Mouse (Mus musculus) left cerebral cortex, postnatal 10 days (tissue): Measurements from ENCODE around the gene Ppp1r13l. TPM values are rescaled to one million over a fixed set of nuclear protein-coding genes. Genes with fewer than 3 reads are reported as not detected.

Experiments used
- DNase-seq, 2 experiments: peaks; one replicate each; pipeline ENCODE4 v3.0.0; 2021 to 2022; ENCODE audit warnings: low spot score in 2 of 2, mixed read lengths in 1 of 2; ENCODE audit errors: extremely low spot score in 1 of 2
- intact Hi-C: fragments of 180-260 bp; cut with DNase I; formaldehyde crosslinking; loops from one replicate; pipeline ENCODE4 v1.15.1; 2025
- total RNA-seq, 2 experiments: library from RNA; stranded (reverse); gene quantifications; 2 replicates each; pipeline ENCODE4 v1.2.3; 2021

Gene Ppp1r13l
- total RNA-seq, result 1 to 10 TPM; 5.3 to 7.2 TPM

DNA sequence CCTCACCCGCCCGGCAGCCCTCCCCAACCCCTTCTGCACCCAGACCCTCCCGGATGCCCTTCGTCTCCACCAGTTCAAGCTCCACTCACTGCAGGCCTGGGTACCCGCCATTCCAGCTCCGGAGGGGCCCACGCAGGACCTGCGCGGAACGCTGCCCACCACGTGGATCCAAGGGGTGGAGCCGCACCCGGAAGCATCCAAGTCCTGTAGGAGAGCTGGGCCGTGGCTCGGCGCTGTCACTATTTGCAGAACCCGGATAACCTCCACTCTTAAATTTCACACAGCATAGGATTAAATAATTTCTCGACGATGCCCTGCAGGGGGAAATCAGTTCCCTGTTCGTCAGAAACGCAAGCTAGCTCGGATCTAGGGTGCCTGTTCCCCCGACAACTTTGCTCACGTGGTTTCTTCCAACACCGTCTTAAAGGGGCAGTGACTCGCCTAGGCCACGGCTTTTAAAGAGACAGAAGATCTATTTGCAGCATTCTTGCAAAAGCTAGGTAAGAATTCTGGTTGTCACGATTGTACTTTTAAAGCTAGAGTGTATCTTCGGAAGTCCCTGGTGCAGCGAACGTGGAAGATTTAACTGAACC is at the start of gene Ppp1r13l, which contains the start of gene Cd3eap:
Gene Ppp1r13l (plus strand): TSS at position 451 of the 593 bp plus-strand sequence.
Gene Cd3eap (minus strand): TSS at position 185 of the 593 bp plus-strand sequence.
- peak; percentile 84 to 93 for DNase-seq
- intact Hi-C loops, result no loop called here

- peak; percentile 93 to 97 for DNase-seq
Observed at GRCm38 (mm10) chr7:19309884-19310641, 49.5 kb upstream of the Ppp1r13l start, which contains the start of gene Fosb. TSS of gene Fosb (minus strand) at chr7:19310051.

GRCm38 (mm10) chr7:19311991-19312390 is 47.6 kb upstream of the Ppp1r13l start:
- no peak for DNase-seq
- intact Hi-C loops, result no loop called here

More at GRCm38 (mm10) chr7:19309884-19310641, 49.5 kb upstream of the Ppp1r13l start, which contains the start of gene Fosb:
- intact Hi-C loops, result no loop called here

GRCm38 (mm10) chr7:19314033-19314432 is 45.5 kb upstream of the Ppp1r13l start:
- intact Hi-C loops, result no loop called here
- no peak for DNase-seq

- no peak for DNase-seq
- intact Hi-C loops, result no loop called here
Observed at GRCm38 (mm10) chr7:19316451-19317161, 42.9 kb upstream of the Ppp1r13l start.

GRCm38 (mm10) chr7:19318201-19318600 is 41.3 kb upstream of the Ppp1r13l start:
- intact Hi-C loops, result no loop called here
- DNase-seq, result no peak

DNA sequence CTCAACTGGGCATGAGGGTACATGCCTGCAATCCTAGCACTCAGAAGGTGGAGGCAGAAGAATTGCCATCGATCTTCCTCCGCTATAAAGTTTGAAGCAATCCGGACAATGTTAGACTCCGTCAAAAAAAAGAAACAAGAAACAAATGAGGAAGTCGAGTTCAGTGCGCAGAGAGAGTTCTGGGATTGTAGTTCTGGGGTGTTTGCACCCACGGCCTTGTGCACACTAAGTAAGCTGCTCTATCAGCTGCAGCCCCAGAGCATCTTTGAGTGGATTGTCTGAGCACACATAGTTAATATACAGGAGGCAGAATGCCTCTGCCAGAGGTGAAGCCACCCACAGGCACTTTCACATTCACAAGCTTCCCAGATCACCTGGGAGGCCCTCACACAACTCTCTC is 40.9 kb upstream of the Ppp1r13l start:
- no peak for DNase-seq
- intact Hi-C loops, result no loop called here

DNA sequence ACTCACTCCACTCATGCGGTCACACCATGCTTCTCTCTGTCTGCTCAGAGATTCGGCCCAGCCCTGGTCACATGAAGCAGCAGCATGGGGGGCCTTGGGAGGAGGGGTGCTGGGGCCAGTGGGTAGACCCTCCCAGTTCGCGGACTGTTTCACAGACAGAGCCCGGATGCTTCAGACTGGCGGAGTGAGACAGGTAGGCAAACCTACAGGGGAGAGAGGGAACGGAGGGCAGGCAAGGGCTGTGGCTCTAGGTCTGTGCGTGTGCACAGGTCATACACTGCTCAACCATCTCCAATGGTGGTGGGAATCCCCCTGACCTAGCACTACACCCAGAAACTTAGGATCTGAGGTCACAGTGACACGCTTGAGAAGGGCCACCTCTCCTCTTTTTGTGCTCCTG is 40.1 kb upstream of the Ppp1r13l start:
- no peak for DNase-seq

GRCm38 (mm10) chr7:19319906-19320305 is 39.6 kb upstream of the Ppp1r13l start:
- intact Hi-C loops, result no loop called here
- peak; percentile 95 to 98 for DNase-seq

More for the DNA sequence above, 40.1 kb upstream of the Ppp1r13l start:
- intact Hi-C loops, result no loop called here

GRCm38 (mm10) chr7:19320637-19321036 is 38.9 kb upstream of the Ppp1r13l start:
- DNase-seq, result no peak
- intact Hi-C loops, result no loop called here

- no peak for DNase-seq
- intact Hi-C loops, result no loop called here
Observed at GRCm38 (mm10) chr7:19321464-19321863, 38.1 kb upstream of the Ppp1r13l start.

- no peak for DNase-seq
- intact Hi-C loops, result no loop called here
Observed at GRCm38 (mm10) chr7:19322489-19322888, 37.1 kb upstream of the Ppp1r13l start.

DNA sequence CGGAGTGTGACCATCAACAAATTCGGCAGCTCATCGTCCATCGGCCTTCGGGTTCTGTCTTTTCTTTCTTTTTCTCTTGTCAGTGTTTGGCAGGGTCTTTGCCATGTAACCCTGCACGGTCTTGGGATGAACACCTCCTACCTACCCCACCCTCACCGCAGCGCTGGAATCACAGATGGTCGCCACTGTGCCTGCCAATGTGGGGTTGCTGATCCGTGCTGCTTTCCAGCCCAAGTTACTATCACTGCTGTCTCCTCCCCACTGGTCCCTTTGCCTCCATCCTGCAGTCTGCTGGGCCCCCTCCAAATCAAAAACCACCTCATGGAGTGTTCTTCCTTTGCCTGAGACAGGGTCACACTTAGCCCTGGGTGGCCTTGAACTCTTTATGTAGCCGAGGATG is 35.3 kb upstream of the Ppp1r13l start:
- no peak for DNase-seq
- intact Hi-C loops, result no loop called here

- DNase-seq, result no peak
- intact Hi-C loops, result no loop called here
Observed at GRCm38 (mm10) chr7:19325262-19326199, 34.0 kb upstream of the Ppp1r13l start.

DNA sequence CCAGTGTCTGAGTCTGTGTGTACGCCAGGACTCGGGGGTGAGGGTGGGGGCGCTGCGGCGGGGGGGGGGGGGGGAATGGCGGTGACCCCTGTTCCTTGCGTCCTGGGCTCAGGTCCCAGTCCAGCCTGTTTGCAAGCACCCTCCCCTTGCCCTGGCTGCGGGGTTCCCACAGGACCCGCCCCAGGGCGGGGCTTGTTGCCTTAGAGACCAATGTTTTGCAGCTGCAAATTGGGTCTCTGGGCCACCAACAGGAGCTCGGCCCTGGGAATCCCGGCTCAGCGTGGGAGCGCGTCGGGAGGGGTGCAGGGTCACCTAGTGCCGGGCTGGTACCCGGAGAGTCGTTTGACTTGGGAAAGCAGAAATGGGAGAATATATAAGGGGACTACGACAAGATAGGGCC is 33.2 kb upstream of the Ppp1r13l start:
- peak; percentile 42 to 92 for DNase-seq
- intact Hi-C loops, result no loop called here

- intact Hi-C loops, result no loop called here
- peak; percentile 77 to 94 for DNase-seq
Observed at GRCm38 (mm10) chr7:19327128-19327527, 32.4 kb upstream of the Ppp1r13l start.

- intact Hi-C loops, result no loop called here
Observed at GRCm38 (mm10) chr7:19327782-19328181, 31.8 kb upstream of the Ppp1r13l start.

GRCm38 (mm10) chr7:19328425-19328824 is 31.1 kb upstream of the Ppp1r13l start:
- intact Hi-C loops, result no loop called here
- no peak for DNase-seq

More at GRCm38 (mm10) chr7:19327782-19328181, 31.8 kb upstream of the Ppp1r13l start:
- no peak for DNase-seq
